Mouse (Mus musculus) layer of hippocampus, adult 8-10 months (tissue): ENCODE measurements around the gene Rgs2. TPM values are rescaled to one million over a fixed set of nuclear protein-coding genes. Genes with fewer than 3 reads are reported as not detected.

Source experiments
- DNase-seq, 2 experiments: peaks; one replicate each; pipeline ENCODE4 v3.0.0; 2022; ENCODE audit warnings: low spot score in 2 of 2
- total RNA-seq, 4 experiments: library from RNA; stranded (reverse); gene quantifications; 2 replicates each; pipeline ENCODE4 v1.2.4; 2022

The Rgs2 gene
- total RNA-seq, 4 experiments from 2014 or later, result 41.4 to 53.2 (median 46.8) TPM

DNA sequence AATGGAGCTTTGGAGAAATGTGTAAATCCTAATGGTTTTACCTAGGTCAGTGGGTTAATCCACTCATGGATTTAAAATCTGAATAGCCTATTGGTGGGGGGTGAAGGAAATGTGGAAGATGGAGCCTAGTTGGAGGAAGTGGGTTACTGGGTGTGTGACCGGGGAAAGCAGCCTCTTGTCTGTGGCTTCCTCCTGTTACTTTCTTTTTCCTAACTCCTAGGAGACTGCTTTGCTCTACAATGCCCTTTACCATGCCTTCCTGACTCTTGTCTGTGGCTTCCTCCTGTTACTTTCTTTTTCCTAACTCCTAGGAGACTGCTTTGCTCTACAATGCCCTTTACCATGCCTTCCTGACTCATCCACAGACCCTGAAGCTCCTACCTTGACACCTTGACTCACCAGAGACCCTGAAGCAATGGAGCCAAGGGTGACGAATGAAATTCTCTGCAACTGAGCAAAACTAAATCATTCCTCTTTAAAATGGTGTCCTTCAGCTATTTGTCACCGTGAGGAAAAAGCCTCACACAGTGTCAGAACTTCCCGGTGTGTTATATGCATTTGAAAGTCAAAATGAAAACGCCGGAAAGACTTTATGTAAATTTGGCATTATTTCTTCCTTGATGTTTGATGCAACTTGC, 18.9 kb downstream of the Rgs2 start:
- DNase-seq, result no peak

DNA sequence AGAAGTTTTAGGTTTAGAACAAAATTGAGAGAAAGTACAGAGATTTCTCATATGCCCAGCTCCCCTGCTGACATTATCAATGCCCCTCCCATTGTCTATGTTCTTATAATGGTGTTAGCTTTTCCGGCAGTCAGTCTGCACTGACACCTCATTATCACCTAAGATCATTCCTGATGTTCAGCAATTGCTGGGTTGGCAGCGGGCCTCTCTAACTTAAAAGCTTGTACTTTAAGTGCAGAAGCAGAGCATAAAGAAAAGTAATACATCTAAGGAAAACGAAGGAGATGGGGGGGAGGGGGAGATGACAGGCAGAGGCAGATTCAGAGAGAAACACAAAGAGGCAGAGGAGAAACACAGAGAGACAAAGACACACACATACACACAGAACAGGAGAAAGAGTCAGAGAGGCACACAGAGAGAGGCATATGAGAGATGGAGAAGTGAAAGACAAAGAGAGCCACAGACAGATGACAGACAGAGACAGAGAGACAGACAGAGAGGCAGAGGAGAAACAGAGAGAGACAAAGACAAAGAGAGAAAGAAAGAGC, 21.1 kb downstream of the Rgs2 start:
- no peak for DNase-seq

DNA sequence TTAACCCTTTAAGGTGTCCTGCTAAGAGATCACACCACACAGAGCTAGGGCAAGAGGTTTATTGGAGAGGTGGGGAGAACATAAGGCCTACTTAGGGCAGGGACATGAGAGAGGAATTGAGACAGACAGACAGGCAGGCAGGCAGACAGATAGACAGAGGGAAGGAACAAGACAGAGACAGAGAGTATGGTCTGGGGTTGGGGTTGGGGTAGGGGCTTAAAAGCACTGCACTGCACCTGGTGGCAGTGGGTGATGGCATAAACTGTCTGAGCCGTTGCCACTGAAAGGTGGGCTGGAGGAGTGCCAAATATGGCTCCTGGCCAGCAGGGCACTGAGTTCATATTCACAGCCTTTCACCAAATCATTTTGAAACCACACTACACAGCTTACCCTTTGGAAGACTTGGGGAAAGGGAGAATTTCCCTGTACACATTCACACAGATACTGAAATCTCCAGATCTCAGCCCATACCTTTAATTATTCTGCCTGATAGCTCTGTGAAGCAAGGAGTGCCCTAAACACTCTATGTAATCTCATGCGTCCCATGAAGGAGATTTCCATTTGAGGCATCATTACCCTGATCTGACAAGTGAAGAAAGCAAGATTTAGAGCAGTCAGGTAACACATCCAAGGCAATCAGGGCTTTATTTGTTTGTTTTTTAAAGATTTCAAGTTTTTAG, 21.7 kb downstream of the Rgs2 start:
- no peak for DNase-seq

DNA sequence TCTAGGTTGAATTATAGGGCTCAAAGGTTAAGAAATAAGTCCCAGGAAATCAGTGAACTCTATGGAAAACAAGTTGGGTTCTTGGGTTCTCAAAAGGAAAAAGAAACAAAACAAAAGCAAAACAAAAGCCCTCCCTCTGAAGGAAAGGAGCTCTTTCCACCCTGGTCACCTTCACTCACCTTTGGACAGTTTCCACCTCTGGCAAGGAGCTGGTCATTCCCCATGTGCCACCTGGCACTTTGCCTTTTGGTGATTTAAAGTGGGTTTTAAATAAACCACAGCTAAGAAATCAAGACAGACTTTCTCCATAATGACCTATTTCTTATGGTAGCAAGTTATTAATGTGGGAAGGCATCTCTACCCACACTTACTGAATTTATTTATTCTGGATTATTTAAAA, 23.1 kb downstream of the Rgs2 start:
- no peak for DNase-seq

DNA sequence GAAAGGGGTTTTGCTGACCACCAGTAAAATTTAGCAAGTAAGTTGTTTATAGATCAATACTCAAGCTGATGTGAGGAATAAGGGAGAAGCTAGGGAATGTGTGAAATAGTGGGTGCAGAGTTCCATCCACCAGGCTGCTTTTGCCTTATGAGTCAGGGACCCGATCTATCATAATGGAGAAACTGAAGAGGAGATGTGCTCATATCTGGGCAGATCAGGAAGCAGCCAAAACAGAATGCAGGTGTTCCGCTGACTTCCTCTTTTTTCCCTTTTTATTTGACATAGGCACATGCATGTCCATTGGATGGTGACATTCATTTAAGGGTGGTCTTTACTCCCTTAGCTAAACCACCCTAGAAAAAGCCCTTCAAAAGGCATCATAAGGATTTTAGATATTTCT, 29.3 kb downstream of the Rgs2 start:
- DNase-seq, result no peak

DNA sequence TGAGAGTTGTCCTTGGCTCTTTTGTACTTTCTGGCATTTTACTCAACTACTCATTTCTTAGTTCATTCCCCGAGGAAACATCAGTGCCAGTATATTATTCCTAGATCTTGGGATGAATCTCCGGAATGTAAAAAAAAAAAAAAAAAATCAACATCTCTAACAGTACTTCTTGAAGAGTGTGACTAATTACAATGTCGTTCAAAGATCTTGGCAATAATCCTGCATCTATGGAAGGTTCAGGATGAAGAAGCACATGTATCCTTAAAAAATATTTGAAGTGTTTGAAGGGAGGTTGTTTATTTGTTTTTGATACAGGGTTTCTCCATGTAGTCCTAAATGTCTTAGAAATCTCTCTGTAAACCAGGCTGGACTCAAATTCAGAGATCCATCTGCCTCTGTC, 41.7 kb downstream of the Rgs2 start:
- DNase-seq, result no peak

DNA sequence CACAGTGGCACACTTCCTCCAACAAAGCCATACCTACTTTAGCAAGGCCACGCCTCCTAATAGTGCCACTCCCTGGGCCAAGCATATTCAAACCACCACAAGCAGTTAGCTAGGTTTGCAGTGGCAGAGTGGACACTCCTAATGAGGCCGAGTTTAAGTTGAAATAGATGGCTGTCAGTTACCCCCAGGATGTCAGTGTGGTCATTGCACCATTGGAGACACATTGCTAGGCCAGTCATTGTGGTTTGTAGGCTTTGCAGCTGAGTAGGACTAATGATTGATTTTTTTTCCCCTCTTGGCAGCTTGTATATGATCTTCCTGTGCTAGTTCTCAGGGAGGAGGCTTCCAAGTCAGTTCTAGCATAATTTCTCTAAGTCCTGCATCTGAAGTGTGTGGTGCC, 43.6 kb downstream of the Rgs2 start:
- DNase-seq, result no peak

DNA sequence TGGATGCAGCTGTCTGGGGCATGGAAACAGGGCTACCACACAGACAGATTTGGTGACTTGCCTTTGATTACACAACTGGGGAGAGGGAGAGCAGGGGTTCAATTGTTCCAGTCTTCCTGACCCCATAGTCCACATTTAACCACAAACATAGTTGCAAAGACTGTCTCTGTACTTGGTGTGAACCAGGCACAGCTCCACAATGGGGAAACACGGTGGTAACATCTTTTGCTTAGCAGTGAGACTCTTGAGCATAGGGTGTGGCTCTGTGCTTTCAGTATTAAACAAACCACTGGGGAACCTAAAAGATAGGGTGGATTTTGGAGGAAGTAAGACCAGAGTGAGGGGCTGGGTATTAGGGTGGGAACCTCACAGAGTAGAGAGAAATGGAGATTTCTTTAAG, 47.9 kb downstream of the Rgs2 start:
- DNase-seq, result no peak

DNA sequence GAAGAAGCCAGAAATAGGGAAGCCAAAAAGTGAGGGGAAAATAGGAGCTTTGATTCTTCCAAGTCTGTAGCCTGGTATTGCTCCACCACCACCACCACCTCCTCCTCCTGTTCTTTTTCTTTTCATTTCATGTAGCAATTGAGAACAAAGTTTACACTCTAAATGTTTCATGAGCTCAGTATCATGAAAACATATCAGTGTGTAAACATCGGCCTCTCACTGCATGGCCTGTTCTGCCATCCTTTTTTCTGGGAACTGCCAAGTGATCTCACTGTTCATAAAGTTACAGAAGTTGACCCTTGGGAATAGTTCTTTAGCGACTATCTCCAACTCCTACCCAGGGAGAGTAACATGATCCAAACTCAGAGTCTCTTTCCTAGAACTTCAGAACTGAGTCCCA, 51.1 kb downstream of the Rgs2 start:
- no peak for DNase-seq

Other genes starting within 250 kb of the Rgs2 start
- gene Trove2, start 227.1 kb downstream of the Rgs2 start, total RNA-seq, result 10 to 100 TPM; 24.7 to 34.4 (median 29.5) TPM
- gene Uchl5, start 226.9 kb downstream of the Rgs2 start, total RNA-seq, result 10 to 100 TPM; 34.3 to 40.0 (median 36.7) TPM
- 1 to 10 TPM in 2 of 4 experiments, under 1 TPM in 2; 0.56 to 1.6 (median 1.0) TPM for gene Rgs13, start 173.2 kb upstream of the Rgs2 start, total RNA-seq
- gene Rgs1, start 245.1 kb upstream of the Rgs2 start, total RNA-seq, result 1 to 10 TPM in 3 of 4 experiments, not detected in 1; 1.4 to 5.6 (median 3.6) TPM